Mouse (Mus musculus) liver, embryonic 13.5 days (tissue): ENCODE measurements around the gene Retreg3. TPM values are rescaled to one million over a fixed set of nuclear protein-coding genes. Genes with fewer than 3 reads are reported as not detected.

Experiments used
- ATAC-seq: fragments of 200-750 bp; cut with Nextera tagmentation; 2 replicates; pipeline ENCODE4 v1.8.0; 2017; ENCODE audit warnings: low read depth, mild to moderate bottlenecking, moderate number of reproducible peaks, moderate library complexity
- DNase-seq: peaks from one replicate; pipeline ENCODE4 v3.0.0; 2022
- H3K27ac ChIP-seq: fragments of 300-500 bp; sonication (generic); 2 replicates; pipeline ENCODE4 v1.5.1; 2015; ENCODE audit warnings: moderate library complexity, mild to moderate bottlenecking, inconsistent platforms
- H3K27me3 ChIP-seq: fragments of 300-500 bp; sonication (generic); 2 replicates; pipeline ENCODE4 v1.6.1; 2015; ENCODE audit warnings: mild to moderate bottlenecking, inconsistent platforms
- H3K36me3 ChIP-seq: fragments of 300-500 bp; sonication (generic); 2 replicates; pipeline ENCODE4 v1.6.1; 2015; ENCODE audit warnings: mild to moderate bottlenecking, inconsistent platforms
- H3K4me1 ChIP-seq: fragments of 300-500 bp; sonication (generic); replicated peaks from 2 replicates; pipeline ENCODE4 v1.6.1; 2015; ENCODE audit warnings: inconsistent platforms
- H3K4me2 ChIP-seq: fragments of 300-500 bp; sonication (generic); 2 replicates; pipeline ENCODE4 v1.6.1; 2015; ENCODE audit warnings: inconsistent platforms, mild to moderate bottlenecking, moderate library complexity
- H3K4me3 ChIP-seq: fragments of 300-500 bp; sonication (generic); replicated peaks from 2 replicates; pipeline ENCODE4 v1.5.1; 2015; ENCODE audit warnings: mild to moderate bottlenecking, inconsistent platforms
- H3K9ac ChIP-seq: fragments of 300-500 bp; sonication (generic); 2 replicates; pipeline ENCODE4 v1.6.1; 2015; ENCODE audit warnings: mild to moderate bottlenecking, inconsistent platforms
- H3K9me3 ChIP-seq: fragments of 300-500 bp; sonication (generic); replicated peaks from 2 replicates; pipeline ENCODE4 v1.6.1; 2016; ENCODE audit warnings: inconsistent platforms
- WGBS: fragments of 180-500 bp; shearing (Covaris S2); methylation state at CpG from one replicate; pipeline ENCODE4 v1.1.7; 2015; ENCODE audit not compliant: insufficient replicate concordance; 5-methylcytosine and 5-hydroxymethylcytosine counted together
- microRNA-seq: library from miRNA; unstranded; fragments of <30 nt; microRNA quantifications from one replicate; pipeline ENCODE4, GENCODE M21; 2016
- polyA plus RNA-seq: library from polyadenylated mRNA; unstranded; fragments of >200 nt; fragmentation: Nextera tagmentation; extraction: Ambion mirVana; gene quantifications from 2 replicates; pipeline ENCODE4 v1.2.1, GENCODE M21; 2015

The Retreg3 gene
- polyA plus RNA-seq, 1 experiment from 2014 or later: 11.5 TPM

DNA sequence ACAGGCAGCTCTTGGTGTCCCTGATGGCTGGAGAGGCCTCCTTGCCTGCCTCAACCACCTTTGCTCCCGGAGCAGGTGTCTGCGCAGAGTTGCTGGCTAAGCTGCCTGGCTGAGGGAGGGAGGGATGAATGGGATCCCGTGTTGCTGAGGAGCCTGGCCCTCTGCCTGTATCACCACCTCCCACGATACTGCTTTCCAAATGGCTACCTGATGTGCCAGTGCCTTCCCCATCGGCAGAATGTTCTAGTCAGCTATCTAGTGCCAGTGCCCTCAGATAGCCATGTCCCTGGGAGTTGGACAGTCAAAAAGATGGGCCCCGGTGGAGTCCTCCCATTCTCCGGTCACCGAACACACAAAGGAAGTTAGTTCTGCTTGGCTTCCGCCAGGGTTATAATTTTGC lies 69.3 kb downstream of the Retreg3 start:
- H3K4me3 ChIP-seq: no peak overlapping the region
- H3K4me2 ChIP-seq: no peak overlapping the region
- peaks cover 7% of the 10 kb centered on the region; the same call in 1 of the 2 replicates for H3K9me3 ChIP-seq
- no peak overlapping the region for H3K9ac ChIP-seq
- H3K4me1 ChIP-seq: peaks cover 13% of the 10 kb centered on the region
- ATAC-seq (no peak), DNase-seq (no peak)
- WGBS: 90% methylated on average over 9 of the region's 9 CpGs
- H3K27ac ChIP-seq: no peak overlapping the region
- no peaks in the 10 kb centered on the region for H3K27me3 ChIP-seq
- H3K36me3 ChIP-seq: peaks cover 99% of the 10 kb centered on the region

DNA sequence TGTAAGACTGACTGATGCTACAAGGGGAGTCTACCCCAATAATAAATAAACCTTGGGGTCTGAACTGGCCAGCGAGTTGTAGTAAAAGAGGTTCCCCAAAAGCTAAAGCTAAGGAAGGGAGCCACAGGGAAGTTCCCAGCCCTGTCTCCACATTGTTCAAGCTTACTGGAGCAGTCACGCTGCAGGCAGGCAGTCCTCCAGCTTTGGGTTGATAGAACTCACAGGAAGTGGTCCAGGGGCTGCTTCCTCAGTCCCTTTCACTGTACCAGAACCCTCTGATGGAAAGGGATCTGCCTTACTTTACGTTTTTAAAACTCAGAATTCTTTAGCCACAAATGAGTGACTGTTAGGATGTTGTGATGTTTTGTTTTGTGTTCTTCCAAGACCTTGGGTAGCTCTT lies 72.2 kb downstream of the Retreg3 start:
- H3K36me3 ChIP-seq: peaks cover 100% of the 10 kb centered on the region
- WGBS: 63% methylated on average over 3 of the region's 3 CpGs

DNA sequence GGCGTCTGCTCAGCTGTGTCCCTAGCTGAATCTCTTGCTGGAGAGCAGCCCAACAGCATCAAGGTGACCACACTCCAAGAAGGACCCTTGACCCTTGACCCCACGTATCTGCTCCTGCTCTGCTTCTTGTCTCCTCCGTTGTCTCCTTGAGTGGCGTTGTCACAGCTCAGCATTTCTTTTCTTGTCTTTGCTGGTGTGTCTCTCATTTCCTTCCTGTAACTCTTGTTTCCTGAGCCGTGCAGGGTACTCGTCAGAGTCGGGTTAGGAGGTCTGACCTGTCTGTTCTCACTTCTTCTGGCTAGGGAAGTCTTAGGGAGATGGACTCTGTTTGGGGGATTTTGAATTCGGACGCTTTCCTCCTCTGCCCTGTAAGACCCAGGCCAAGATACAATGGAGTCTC lies 73.3 kb downstream of the Retreg3 start:
- Histone ChIP-seq H3K4me2 (no peak overlapping the region), H3K9ac (no peak overlapping the region), H3K36me3 (peaks cover 100% of the 10 kb centered on the region), H3K4me3 (no peak overlapping the region), H3K27me3 (no peaks in the 10 kb centered on the region), H3K9me3 (no peaks in the 10 kb centered on the region), H3K4me1 (peaks cover 2% of the 10 kb centered on the region), H3K27ac (no peak overlapping the region)
- ATAC-seq: no peak
- 37% methylated on average over 9 of the region's 9 CpGs for WGBS
- DNase-seq: no peak

More for the DNA sequence above, 72.2 kb downstream of the Retreg3 start:
- Histone ChIP-seq H3K4me1 (peaks cover 2% of the 10 kb centered on the region), H3K4me2 (no peak overlapping the region), H3K27ac (no peak overlapping the region), H3K9me3 (no peaks in the 10 kb centered on the region), H3K9ac (no peak overlapping the region), H3K4me3 (no peak overlapping the region), H3K27me3 (no peaks in the 10 kb centered on the region)
- ATAC-seq: no peak
- no peak for DNase-seq

Small RNA genes within 50 kb of the gene (microRNA-seq; reads per million reads assigned to microRNA genes)
- not detected for gene Gm27626

Other genes starting within 250 kb of the Retreg3 start
- 28.5 and 32.8 TPM in 2 replicates for gene Stat3, start 180.4 kb downstream of the Retreg3 start, polyA plus RNA-seq
- gene Cavin1, start 149.0 kb downstream of the Retreg3 start, polyA plus RNA-seq: 25.5 and 26.6 TPM in 2 replicates
- gene Atp6v0a1, start 110.4 kb downstream of the Retreg3 start, polyA plus RNA-seq: 52.8 and 64.0 TPM in 2 replicates
- gene Naglu, start 49.9 kb downstream of the Retreg3 start, polyA plus RNA-seq: 6.0 TPM in 2 replicates
- gene Hsd17b1, start 41.5 kb downstream of the Retreg3 start, polyA plus RNA-seq: 0.14 and 0.24 TPM in 2 replicates
- gene Coasy, start 37.3 kb downstream of the Retreg3 start, polyA plus RNA-seq: 23.0 and 23.2 TPM in 2 replicates
- gene Mlx, start 32.6 kb downstream of the Retreg3 start, polyA plus RNA-seq: 32.5 and 34.4 TPM in 2 replicates
- gene Psmc3ip, start 24.5 kb downstream of the Retreg3 start, polyA plus RNA-seq: 26.4 and 27.1 TPM in 2 replicates
- gene Tubg1, start within 50 bp of the Retreg3 start, polyA plus RNA-seq: 49.7 and 54.4 TPM in 2 replicates
- 0.29 and 0.37 TPM in 2 replicates for gene Tubg2, start 36.0 kb upstream of the Retreg3 start, polyA plus RNA-seq
- 0.09 and 0.12 TPM in 2 replicates for gene Cntnap1, start 50.6 kb upstream of the Retreg3 start, polyA plus RNA-seq
- 1.0 and 1.1 TPM in 2 replicates for gene Plekhh3, start 51.5 kb upstream of the Retreg3 start, polyA plus RNA-seq
- not detected in 2 replicates for gene Ccr10, start 55.5 kb upstream of the Retreg3 start, polyA plus RNA-seq
- gene Ezh1, start 106.6 kb upstream of the Retreg3 start, polyA plus RNA-seq: 6.6 and 7.4 TPM in 2 replicates
- gene Ramp2, start 126.1 kb upstream of the Retreg3 start, polyA plus RNA-seq: 23.4 and 25.4 TPM in 2 replicates
- 98.5 and 99.4 TPM in 2 replicates for gene Vps25, start 133.8 kb upstream of the Retreg3 start, polyA plus RNA-seq
- gene Wnk4, start 140.7 kb upstream of the Retreg3 start, polyA plus RNA-seq: 5.5 and 7.9 TPM in 2 replicates
- 0.63 and 0.85 TPM in 2 replicates for gene Cntd1, start 159.1 kb upstream of the Retreg3 start, polyA plus RNA-seq
- 125 TPM in 2 replicates for gene Coa3, start 159.2 kb upstream of the Retreg3 start, polyA plus RNA-seq
- 108 and 112 TPM in 2 replicates for gene Becn1, start 182.4 kb upstream of the Retreg3 start, polyA plus RNA-seq
- 198 and 239 TPM in 2 replicates for gene Psme3, start 196.3 kb upstream of the Retreg3 start, polyA plus RNA-seq
- 1.2 and 1.3 TPM in 2 replicates for gene Aoc2, start 205.2 kb upstream of the Retreg3 start, polyA plus RNA-seq
- gene Aoc3, start 210.7 kb upstream of the Retreg3 start, polyA plus RNA-seq: 0.07 TPM in 1 of 2 replicates, not detected in the other
- not detected in 2 replicates for gene G6pc, start 247.7 kb upstream of the Retreg3 start, polyA plus RNA-seq